Mouse (Mus musculus): Measurements from ENCODE around the gene Bahcc1. TPM values are rescaled to one million over a fixed set of nuclear protein-coding genes. Genes with fewer than 3 reads are reported as not detected.

The Bahcc1 gene
- 4.6 and 4.7 TPM in 2 replicates for polyA plus RNA-seq (2015; fragmentation: Nextera tagmentation; extraction: Ambion mirVana)

DNA sequence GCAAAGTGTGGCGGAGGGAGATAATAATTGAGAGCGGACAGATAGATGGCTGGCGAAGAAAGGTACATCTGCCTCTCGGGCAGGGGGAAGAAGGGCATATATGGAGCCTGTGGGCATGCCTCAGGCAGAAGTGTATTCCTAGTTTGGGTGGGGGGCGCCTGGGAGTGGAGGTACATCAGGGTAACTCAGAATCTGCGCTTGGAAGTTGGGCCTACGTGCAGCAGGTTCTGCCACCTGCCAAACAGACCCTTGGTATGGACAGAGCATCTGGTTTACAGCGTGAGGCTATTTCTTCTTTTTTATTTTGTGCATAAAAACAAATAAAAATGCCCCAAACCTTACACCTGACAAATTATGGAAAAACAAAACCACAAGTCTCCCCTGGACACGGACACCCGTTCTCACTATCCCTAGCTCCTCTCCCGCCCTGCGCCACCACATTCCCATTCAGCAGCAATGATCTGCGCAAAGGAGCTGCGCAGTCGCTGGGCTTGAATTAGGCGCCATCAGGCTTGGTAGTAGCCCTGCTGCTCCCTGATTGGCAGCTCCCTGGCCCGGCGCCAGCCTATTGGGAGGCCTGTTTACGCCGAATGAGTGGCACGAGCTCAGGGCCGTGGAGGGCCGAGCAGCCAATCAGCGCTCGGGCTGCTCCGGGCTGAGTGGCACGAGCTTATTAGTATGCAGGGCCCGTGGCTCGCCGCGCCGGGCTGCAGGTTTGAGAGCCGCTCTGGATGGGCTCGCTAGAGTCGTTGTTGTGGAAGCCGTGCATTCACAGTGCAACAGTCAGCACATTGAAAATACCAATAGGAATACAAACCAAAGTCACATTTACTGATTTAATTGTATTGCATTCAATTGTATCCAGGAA is at the start of gene Bahcc1:
Bahcc1 (plus strand) TSS at position 718 of the 868 bp plus-strand sequence.
- Histone ChIP-seq H3K4me3 (ENCODE audit: low read length) (peak within 1 kb of the TSS; percentile 73), H3K36me3 (ENCODE audit: control insufficient read depth, insufficient read depth) (no peaks in the 10 kb centered on the region), H3K9me3 (replicated peaks; ENCODE audit: control insufficient read depth, low read length) (no peaks in the 10 kb centered on the region), H3K9ac (ENCODE audit: low read length) (peak within 1 kb of the TSS; percentile 99), H3K4me2 (ENCODE audit: low read depth, low read length) (peak within 1 kb of the TSS; percentile 90), H3K27me3 (ENCODE audit: control insufficient read depth, insufficient read depth, low read length) (no peaks in the 10 kb centered on the region), H3K27ac (ENCODE audit: low read length) (peak within 1 kb of the TSS; percentile 85), H3K4me1 (ENCODE audit: control insufficient read depth, insufficient read depth, low read length) (peaks cover 31% of the 10 kb centered on the region)
- ATAC-seq (replicated peaks; ENCODE audit: extremely low read depth, insufficient read depth, low FRiP score): peak; percentile 86
- WGBS: 2% methylated on average over 36 of the region's 36 CpGs

DNA sequence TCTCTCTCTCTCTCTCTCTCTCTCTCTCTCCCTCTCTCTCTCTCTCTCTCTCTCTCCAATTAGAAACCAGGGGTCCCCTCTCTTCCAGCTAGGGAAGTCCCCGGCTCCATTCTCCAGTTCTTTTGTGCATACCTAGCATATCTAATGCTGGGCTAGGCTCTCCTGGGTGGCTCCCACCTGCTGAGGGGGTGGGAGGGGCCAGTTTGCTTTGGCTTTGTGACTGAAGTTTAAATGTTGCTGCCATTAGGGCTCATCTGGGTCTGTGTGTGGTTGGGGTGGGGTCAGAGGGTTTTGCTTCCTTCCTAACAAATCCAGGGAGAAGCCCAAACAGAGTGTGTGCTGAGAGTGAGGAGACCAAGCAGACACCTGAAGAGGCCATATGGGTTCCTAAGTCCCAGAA is 49.6 kb upstream of the Bahcc1 start:
- Histone ChIP-seq H3K9ac (ENCODE audit: low read length) (no peak overlapping the region), H3K27ac (ENCODE audit: low read length) (no peak overlapping the region), H3K4me1 (ENCODE audit: control insufficient read depth, insufficient read depth, low read length) (peaks cover 37% of the 10 kb centered on the region), H3K36me3 (ENCODE audit: control insufficient read depth, insufficient read depth) (no peaks in the 10 kb centered on the region), H3K4me2 (ENCODE audit: low read depth, low read length) (no peak overlapping the region), H3K9me3 (replicated peaks; ENCODE audit: control insufficient read depth, low read length) (no peaks in the 10 kb centered on the region), H3K4me3 (ENCODE audit: low read length) (no peak overlapping the region), H3K27me3 (ENCODE audit: control insufficient read depth, insufficient read depth, low read length) (no peaks in the 10 kb centered on the region)
- ATAC-seq (replicated peaks; ENCODE audit: extremely low read depth, insufficient read depth, low FRiP score): no peak
- WGBS: 57% methylated on average over 1 of the region's 1 CpGs

DNA sequence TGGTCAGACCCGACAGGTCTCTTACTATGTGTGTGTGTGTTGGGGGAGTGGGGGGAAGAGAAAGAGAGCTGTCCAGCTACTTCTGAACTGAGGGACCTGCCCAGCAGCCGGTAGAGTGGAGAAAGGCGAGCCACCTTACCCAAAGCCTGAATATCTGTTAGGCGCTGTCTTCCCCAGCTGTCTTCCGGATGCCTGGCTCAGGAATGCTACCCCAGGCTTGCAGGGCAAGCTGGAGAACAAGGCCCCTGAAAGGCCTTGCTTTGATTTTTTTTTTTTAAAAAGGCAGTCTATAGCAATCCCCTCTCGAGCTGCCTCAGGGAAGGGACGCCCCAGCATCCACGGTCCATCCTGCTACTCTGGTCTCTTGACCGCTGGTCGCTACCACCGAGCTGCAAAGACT is 49.0 kb upstream of the Bahcc1 start:
- Histone ChIP-seq H3K27ac (ENCODE audit: low read length) (peak overlapping the region; percentile 29; the same call in 1 of the 2 replicates), H3K27me3 (ENCODE audit: control insufficient read depth, insufficient read depth, low read length) (no peaks in the 10 kb centered on the region), H3K4me1 (ENCODE audit: control insufficient read depth, insufficient read depth, low read length) (peaks cover 37% of the 10 kb centered on the region), H3K4me3 (ENCODE audit: low read length) (no peak overlapping the region), H3K4me2 (ENCODE audit: low read depth, low read length) (no peak overlapping the region), H3K9ac (ENCODE audit: low read length) (peak overlapping the region; percentile 79), H3K9me3 (replicated peaks; ENCODE audit: control insufficient read depth, low read length) (no peaks in the 10 kb centered on the region), H3K36me3 (ENCODE audit: control insufficient read depth, insufficient read depth) (no peaks in the 10 kb centered on the region)
- WGBS: 58% methylated on average over 11 of the region's 11 CpGs
- ATAC-seq (replicated peaks; ENCODE audit: extremely low read depth, insufficient read depth, low FRiP score): no peak

DNA sequence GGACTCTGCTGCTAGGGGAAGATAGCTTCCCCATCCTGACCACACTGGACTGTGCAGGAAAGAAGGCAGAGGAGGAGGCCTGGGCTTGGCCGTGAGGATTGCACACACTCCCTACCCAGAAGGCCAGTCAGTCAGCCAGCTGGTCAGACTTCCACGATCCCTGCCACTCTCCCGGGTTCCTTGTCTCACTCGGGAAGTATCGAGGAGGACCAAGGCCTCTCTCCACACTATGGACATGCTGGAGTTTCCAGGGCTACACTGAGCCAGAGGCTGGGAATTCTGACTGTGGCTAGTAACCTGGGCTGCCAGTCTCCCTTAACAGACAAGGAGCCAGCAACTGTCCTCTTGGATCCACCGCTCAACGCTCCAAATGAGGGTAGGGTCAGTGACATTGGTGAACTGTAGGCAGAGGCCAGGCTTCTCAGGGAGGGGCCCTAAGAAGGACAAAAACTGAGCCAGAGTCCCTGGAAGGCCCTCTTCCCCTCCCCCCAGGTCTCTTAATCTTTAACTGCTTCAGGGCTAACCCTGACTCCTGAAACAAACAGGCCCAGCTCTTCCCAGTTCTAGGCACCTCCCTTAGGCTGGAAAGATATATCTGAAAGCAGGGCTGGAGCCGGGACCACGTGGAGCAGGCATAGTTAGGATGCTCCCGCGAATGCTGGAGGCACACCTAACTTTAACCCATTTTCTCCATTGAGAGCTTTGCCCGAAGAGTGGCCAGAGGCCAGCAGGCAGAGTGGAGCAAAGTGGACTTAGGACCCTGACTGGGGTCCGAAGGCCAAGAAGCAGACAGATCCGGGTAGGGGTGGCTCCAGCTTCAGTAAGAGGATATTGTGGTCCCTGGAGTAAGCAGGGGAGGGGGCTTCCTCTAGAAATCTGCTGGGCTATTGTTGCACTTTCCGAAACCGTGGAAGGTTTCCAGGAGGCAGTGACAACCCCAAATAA is 48.1 kb upstream of the Bahcc1 start:
- H3K36me3 ChIP-seq (ENCODE audit: control insufficient read depth, insufficient read depth): no peaks in the 10 kb centered on the region
- H3K4me2 ChIP-seq (ENCODE audit: low read depth, low read length): peak overlapping the region; percentile 95
- H3K4me3 ChIP-seq (ENCODE audit: low read length): peak overlapping the region; percentile 61
- peak; percentile 32 for ATAC-seq (replicated peaks; ENCODE audit: extremely low read depth, insufficient read depth, low FRiP score)
- H3K27me3 ChIP-seq (ENCODE audit: control insufficient read depth, insufficient read depth, low read length): no peaks in the 10 kb centered on the region
- H3K9ac ChIP-seq (ENCODE audit: low read length): peak overlapping the region; percentile 79
- peaks cover 37% of the 10 kb centered on the region for H3K4me1 ChIP-seq (ENCODE audit: control insufficient read depth, insufficient read depth, low read length)
- H3K9me3 ChIP-seq (replicated peaks; ENCODE audit: control insufficient read depth, low read length): no peaks in the 10 kb centered on the region
- peak overlapping the region; percentile 90 for H3K27ac ChIP-seq (ENCODE audit: low read length)
- 14% methylated on average over 16 of the region's 16 CpGs for WGBS

DNA sequence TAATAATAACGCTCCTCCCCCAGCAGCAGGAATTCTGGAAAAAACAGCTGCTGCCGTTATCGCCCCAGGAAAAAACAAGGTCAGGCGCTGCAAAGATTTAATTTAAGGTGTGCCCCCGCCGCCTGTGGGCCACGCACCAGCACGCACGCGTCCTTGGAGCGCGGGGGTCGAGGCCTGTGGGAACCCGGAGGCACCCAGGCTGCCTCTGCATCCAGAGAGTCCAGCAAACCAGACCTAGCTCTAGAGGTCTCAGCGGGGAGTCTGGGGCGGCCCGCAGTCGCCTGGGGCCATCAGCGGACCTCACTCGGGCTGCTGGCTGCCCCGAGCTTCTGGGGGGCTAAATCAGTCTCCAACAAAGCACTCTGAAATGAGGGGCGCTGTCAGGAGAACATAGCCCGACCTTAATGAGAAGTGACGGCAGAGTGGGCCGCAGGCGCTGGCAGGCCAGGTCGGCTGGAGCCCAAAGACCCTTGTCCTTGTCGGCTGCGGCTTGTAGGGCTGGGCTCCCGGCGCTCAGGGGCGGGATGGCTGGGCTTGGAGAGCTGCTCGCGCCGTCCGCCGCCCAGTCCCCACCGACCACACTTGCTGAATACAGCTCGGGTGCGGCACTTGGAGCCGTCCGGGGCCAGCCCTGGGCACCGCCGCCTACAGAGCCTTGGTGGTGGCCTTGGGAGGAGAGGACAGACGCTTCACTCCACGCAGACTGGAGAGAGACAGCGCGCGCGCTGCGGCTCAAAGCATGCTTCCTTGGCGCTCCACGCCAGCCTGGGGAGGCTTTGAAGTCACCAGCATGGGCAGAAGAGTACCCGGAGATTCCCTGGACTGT is 47.2 kb upstream of the Bahcc1 start:
- H3K4me1 ChIP-seq (ENCODE audit: control insufficient read depth, insufficient read depth, low read length): peaks cover 40% of the 10 kb centered on the region
- H3K27me3 ChIP-seq (ENCODE audit: control insufficient read depth, insufficient read depth, low read length): no peaks in the 10 kb centered on the region
- peak overlapping the region; percentile 95 for H3K4me2 ChIP-seq (ENCODE audit: low read depth, low read length)
- 6% methylated on average over 54 of the region's 54 CpGs for whole genome bisulfite sequencing
- ATAC-seq (replicated peaks; ENCODE audit: extremely low read depth, insufficient read depth, low FRiP score): no peak
- H3K4me3 ChIP-seq (ENCODE audit: low read length): peak overlapping the region; percentile 61
- no peaks in the 10 kb centered on the region for H3K36me3 ChIP-seq (ENCODE audit: control insufficient read depth, insufficient read depth)
- H3K9me3 ChIP-seq (replicated peaks; ENCODE audit: control insufficient read depth, low read length): no peaks in the 10 kb centered on the region
- H3K27ac ChIP-seq (ENCODE audit: low read length): peak overlapping the region; percentile 90
- H3K9ac ChIP-seq (ENCODE audit: low read length): peak overlapping the region; percentile 79

DNA sequence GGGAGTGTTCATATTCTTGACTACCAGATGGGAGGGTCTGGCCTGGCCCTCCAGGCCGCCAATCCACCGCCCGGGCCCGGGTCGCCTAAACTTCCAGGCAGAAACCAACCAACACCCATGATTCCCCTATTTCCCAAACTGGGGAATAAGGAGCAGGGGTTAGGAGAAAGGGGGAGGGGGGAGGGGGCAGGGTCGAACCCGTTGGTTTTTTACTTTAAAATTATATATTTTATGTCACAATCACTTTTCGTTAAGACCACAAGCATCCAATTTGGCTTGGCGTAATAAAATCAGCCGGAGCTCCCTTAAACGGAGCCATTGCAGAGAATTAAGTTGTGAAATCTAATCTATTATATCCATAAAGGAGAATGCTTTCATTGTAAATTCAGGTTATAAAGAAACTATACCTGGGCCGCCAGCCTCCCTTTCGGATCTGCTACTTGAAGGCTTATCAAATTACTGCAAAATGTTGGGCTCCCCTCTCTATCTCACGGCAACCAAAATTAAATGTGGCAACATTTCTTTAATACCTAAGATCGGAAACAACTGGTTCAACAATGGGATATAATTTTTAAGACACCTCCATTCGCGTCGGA is 46.5 kb upstream of the Bahcc1 start:
- Histone ChIP-seq H3K4me1 (ENCODE audit: control insufficient read depth, insufficient read depth, low read length) (peaks cover 45% of the 10 kb centered on the region), H3K4me2 (ENCODE audit: low read depth, low read length) (peak overlapping the region; percentile 95), H3K27me3 (ENCODE audit: control insufficient read depth, insufficient read depth, low read length) (no peaks in the 10 kb centered on the region), H3K27ac (ENCODE audit: low read length) (peak overlapping the region; percentile 90), H3K9me3 (replicated peaks; ENCODE audit: control insufficient read depth, low read length) (no peaks in the 10 kb centered on the region), H3K4me3 (ENCODE audit: low read length) (peak overlapping the region; percentile 61), H3K9ac (ENCODE audit: low read length) (peak overlapping the region; percentile 79), H3K36me3 (ENCODE audit: control insufficient read depth, insufficient read depth) (no peaks in the 10 kb centered on the region)
- WGBS: 15% methylated on average over 18 of the region's 18 CpGs
- no peak for ATAC-seq (replicated peaks; ENCODE audit: extremely low read depth, insufficient read depth, low FRiP score)

DNA sequence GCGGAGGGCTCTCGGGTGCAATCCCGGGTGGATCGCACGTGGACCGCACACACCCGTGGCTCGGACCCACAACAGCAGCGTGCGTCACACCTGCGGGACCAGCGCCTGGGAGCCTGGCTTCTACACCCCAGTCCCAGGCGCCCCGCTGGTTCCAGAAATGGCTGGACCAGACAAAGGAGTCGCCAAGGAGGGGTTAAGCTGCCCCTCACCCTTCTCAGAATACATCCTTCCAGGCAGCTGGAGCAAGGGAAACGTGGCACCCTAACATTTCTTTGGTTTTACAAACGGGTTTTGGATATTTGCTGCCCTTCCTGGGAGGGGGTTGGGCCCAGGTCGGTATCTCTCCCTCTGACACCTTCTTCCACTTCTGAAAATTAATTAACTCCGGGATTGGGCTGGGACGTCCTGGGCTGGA is 45.9 kb upstream of the Bahcc1 start:
- no peak for ATAC-seq (replicated peaks; ENCODE audit: extremely low read depth, insufficient read depth, low FRiP score)
- H3K4me3 ChIP-seq (ENCODE audit: low read length): peak overlapping the region; percentile 61
- H3K9me3 ChIP-seq (replicated peaks; ENCODE audit: control insufficient read depth, low read length): no peaks in the 10 kb centered on the region
- peak overlapping the region; percentile 79 for H3K9ac ChIP-seq (ENCODE audit: low read length)
- H3K27ac ChIP-seq (ENCODE audit: low read length): peak overlapping the region; percentile 26
- peaks cover 46% of the 10 kb centered on the region for H3K4me1 ChIP-seq (ENCODE audit: control insufficient read depth, insufficient read depth, low read length)
- H3K36me3 ChIP-seq (ENCODE audit: control insufficient read depth, insufficient read depth): no peaks in the 10 kb centered on the region
- H3K27me3 ChIP-seq (ENCODE audit: control insufficient read depth, insufficient read depth, low read length): no peaks in the 10 kb centered on the region
- peak overlapping the region; percentile 95 for H3K4me2 ChIP-seq (ENCODE audit: low read depth, low read length)
- WGBS: 7% methylated on average over 20 of the region's 20 CpGs
